Mouse (Mus musculus): ENCODE results near the gene Ppp1r9b. TPM values are rescaled to one million over a fixed set of nuclear protein-coding genes. Genes with fewer than 3 reads are reported as not detected.

The Ppp1r9b gene
- polyA plus RNA-seq, 1 experiment from 2014 or later = 19.4 TPM

- Histone ChIP-seq H3K4me2 (ENCODE audit: low read length) (no peak overlapping the region), H3K27ac (ENCODE audit: low read length) (no peak overlapping the region)
- ATAC-seq = no peak
Observed at GRCm38 (mm10) chr11:94972887-94973286, 17.9 kb upstream of the Ppp1r9b start.

GRCm38 (mm10) chr11:94973313-94973712, 17.5 kb upstream of the Ppp1r9b start:
- Histone ChIP-seq H3K27ac (ENCODE audit: low read length) (no peak overlapping the region), H3K4me1 (ENCODE audit: control insufficient read depth, insufficient read depth, low read length) (peaks cover 6% of the 10 kb centered on the region), H3K36me3 (ENCODE audit: control insufficient read depth, insufficient read depth, low read length) (no peaks in the 10 kb centered on the region), H3K4me2 (ENCODE audit: low read length) (no peak overlapping the region), H3K9me3 (replicated peaks; ENCODE audit: control insufficient read depth, low read length, poor library complexity, severe bottlenecking) (no peaks in the 10 kb centered on the region), H3K27me3 (ENCODE audit: control insufficient read depth, insufficient read depth, low read depth, low read length) (no peaks in the 10 kb centered on the region), H3K9ac (ENCODE audit: low read depth, low read length) (no peak overlapping the region), H3K4me3 (ENCODE audit: low read depth, low read length) (no peak overlapping the region)
- 44% methylated on average over 4 of the region's 4 CpGs for WGBS
- ATAC-seq = no peak

More at GRCm38 (mm10) chr11:94972887-94973286, 17.9 kb upstream of the Ppp1r9b start:
- no peaks in the 10 kb centered on the region for H3K27me3 ChIP-seq (ENCODE audit: control insufficient read depth, insufficient read depth, low read depth, low read length)
- H3K4me1 ChIP-seq (ENCODE audit: control insufficient read depth, insufficient read depth, low read length) = peaks cover 2% of the 10 kb centered on the region; the same call in 1 of the 2 replicates
- no peak overlapping the region for H3K9ac ChIP-seq (ENCODE audit: low read depth, low read length)
- 62% methylated on average over 5 of the region's 5 CpGs for WGBS
- H3K4me3 ChIP-seq (ENCODE audit: low read depth, low read length) = no peak overlapping the region
- H3K9me3 ChIP-seq (replicated peaks; ENCODE audit: control insufficient read depth, low read length, poor library complexity, severe bottlenecking) = no peaks in the 10 kb centered on the region
- H3K36me3 ChIP-seq (ENCODE audit: control insufficient read depth, insufficient read depth, low read length) = no peaks in the 10 kb centered on the region

DNA sequence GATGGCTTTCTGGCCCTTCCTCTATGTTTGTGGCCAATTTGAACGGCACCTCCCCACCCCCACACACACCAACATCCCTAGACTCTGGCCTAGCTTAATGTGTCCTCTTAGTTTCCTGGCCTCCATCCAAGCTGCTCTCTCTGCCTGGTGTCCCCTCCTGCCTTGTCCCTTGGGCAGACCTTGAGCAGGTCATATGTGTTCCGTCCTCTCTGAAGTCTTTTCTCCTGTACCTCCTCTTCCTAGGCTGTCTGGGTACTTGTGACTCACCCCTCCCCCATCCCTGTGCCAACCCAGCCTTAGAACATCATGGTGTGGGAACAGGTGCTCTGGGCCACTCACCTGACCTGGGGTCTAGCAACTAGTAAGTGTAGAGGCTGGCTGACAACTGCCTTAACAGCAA, 15.9 kb upstream of the Ppp1r9b start:
- 82% methylated on average over 2 of the region's 2 CpGs for WGBS
- ATAC-seq = no peak
- Histone ChIP-seq H3K9ac (ENCODE audit: low read depth, low read length) (no peak overlapping the region), H3K27me3 (ENCODE audit: control insufficient read depth, insufficient read depth, low read depth, low read length) (no peaks in the 10 kb centered on the region), H3K4me2 (ENCODE audit: low read length) (no peak overlapping the region), H3K4me3 (ENCODE audit: low read depth, low read length) (no peak overlapping the region), H3K27ac (ENCODE audit: low read length) (no peak overlapping the region), H3K4me1 (ENCODE audit: control insufficient read depth, insufficient read depth, low read length) (peaks cover 15% of the 10 kb centered on the region), H3K36me3 (ENCODE audit: control insufficient read depth, insufficient read depth, low read length) (no peaks in the 10 kb centered on the region), H3K9me3 (replicated peaks; ENCODE audit: control insufficient read depth, low read length, poor library complexity, severe bottlenecking) (no peaks in the 10 kb centered on the region)

- Histone ChIP-seq H3K27ac (ENCODE audit: low read length) (no peak within 1 kb of the TSS), H3K27me3 (ENCODE audit: control insufficient read depth, insufficient read depth, low read depth, low read length) (no peaks in the 10 kb centered on the region), H3K9me3 (replicated peaks; ENCODE audit: control insufficient read depth, low read length, poor library complexity, severe bottlenecking) (no peaks in the 10 kb centered on the region), H3K4me3 (ENCODE audit: low read depth, low read length) (no peak within 1 kb of the TSS), H3K9ac (ENCODE audit: low read depth, low read length) (no peak within 1 kb of the TSS), H3K36me3 (ENCODE audit: control insufficient read depth, insufficient read depth, low read length) (no peaks in the 10 kb centered on the region), H3K4me1 (ENCODE audit: control insufficient read depth, insufficient read depth, low read length) (peaks cover 15% of the 10 kb centered on the region), H3K4me2 (ENCODE audit: low read length) (no peak within 1 kb of the TSS)
- WGBS = 81% methylated on average over 5 of the region's 5 CpGs
- no peak for ATAC-seq
Observed at GRCm38 (mm10) chr11:94976199-94976598, 14.6 kb upstream of the Ppp1r9b start, which contains the start of gene Sgca. Gene Sgca, minus strand, starts transcription at chr11:94976327.

DNA sequence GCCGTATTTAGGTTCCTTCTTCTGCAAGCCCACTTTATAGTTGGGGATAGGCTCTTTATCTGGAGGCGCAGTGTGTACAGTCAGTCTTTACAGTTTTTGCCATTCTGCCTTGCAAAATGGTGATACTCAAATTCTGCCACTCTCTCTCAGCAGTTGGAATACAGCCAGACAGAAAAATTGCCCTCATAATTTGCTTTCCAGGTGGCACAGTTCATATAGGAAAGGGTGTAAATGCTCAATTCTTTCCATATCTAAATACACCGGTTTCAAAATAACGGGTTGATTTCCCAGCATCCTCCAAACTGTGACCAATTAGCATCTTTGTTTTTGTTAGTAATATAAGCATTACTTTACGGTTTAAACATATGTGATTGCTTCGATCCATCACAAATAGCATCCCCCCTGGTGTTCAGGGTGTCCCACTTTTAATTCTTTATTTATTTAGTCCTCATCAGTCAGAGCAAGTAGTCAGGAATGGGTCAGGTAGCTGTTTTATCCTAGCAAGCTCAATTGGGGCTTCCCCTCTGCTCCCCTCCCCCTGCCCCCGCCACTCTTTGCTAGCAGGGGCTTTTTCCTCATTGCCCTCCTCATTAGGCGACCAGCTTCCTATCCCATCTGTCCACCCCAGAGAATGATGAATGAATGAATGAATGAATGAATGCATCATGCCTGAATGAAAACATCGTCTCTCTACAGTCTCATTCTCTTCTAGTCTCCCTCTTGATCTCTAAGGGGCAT, 12.5 kb upstream of the Ppp1r9b start:
- Histone ChIP-seq H3K9me3 (replicated peaks; ENCODE audit: control insufficient read depth, low read length, poor library complexity, severe bottlenecking) (no peaks in the 10 kb centered on the region), H3K4me1 (ENCODE audit: control insufficient read depth, insufficient read depth, low read length) (peaks cover 15% of the 10 kb centered on the region), H3K27me3 (ENCODE audit: control insufficient read depth, insufficient read depth, low read depth, low read length) (no peaks in the 10 kb centered on the region), H3K4me3 (ENCODE audit: low read depth, low read length) (peak overlapping the region; percentile 22; the same call in 1 of the 2 replicates), H3K4me2 (ENCODE audit: low read length) (peak overlapping the region; percentile 64), H3K27ac (ENCODE audit: low read length) (peak overlapping the region; percentile 95), H3K36me3 (ENCODE audit: control insufficient read depth, insufficient read depth, low read length) (no peaks in the 10 kb centered on the region), H3K9ac (ENCODE audit: low read depth, low read length) (peak overlapping the region; percentile 74)
- peak; percentile 64; the same call in 1 of the 2 replicates for ATAC-seq
- 27% methylated on average over 9 of the region's 9 CpGs for WGBS

DNA sequence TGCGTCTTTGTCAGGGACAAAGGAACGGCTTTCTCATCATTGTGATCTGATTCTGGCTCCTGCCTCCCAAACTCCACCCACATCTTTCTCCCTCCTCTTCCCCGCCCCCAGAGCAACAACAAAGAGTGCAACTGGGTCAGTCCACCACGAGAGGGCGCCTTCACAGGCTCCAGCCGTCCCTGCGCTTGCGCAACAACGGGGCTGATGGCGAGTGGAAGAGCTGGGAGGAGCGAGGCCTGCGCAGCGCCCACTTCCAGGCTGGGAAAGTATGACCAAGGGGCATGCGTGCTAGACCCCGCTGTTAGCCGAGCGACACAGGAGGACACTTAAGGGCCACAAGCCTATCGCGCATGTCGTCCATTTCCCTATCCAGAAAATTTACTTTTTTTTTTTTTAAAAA, 11.9 kb upstream of the Ppp1r9b start:
- Histone ChIP-seq H3K4me2 (ENCODE audit: low read length) (peak overlapping the region; percentile 64), H3K4me3 (ENCODE audit: low read depth, low read length) (peak overlapping the region; percentile 26), H3K4me1 (ENCODE audit: control insufficient read depth, insufficient read depth, low read length) (peaks cover 15% of the 10 kb centered on the region), H3K36me3 (ENCODE audit: control insufficient read depth, insufficient read depth, low read length) (no peaks in the 10 kb centered on the region), H3K9me3 (replicated peaks; ENCODE audit: control insufficient read depth, low read length, poor library complexity, severe bottlenecking) (no peaks in the 10 kb centered on the region), H3K27ac (ENCODE audit: low read length) (peak overlapping the region; percentile 95), H3K27me3 (ENCODE audit: control insufficient read depth, insufficient read depth, low read depth, low read length) (no peaks in the 10 kb centered on the region), H3K9ac (ENCODE audit: low read depth, low read length) (peak overlapping the region; percentile 74)
- ATAC-seq = peak; percentile 98
- WGBS = under 1% methylated on average over 20 of the region's 20 CpGs

GRCm38 (mm10) chr11:94979462-94980179, 11.2 kb upstream of the Ppp1r9b start:
- H3K4me2 ChIP-seq (ENCODE audit: low read length) = peak overlapping the region; percentile 64
- no peaks in the 10 kb centered on the region for H3K27me3 ChIP-seq (ENCODE audit: control insufficient read depth, insufficient read depth, low read depth, low read length)
- 0 out of 2 replicates have a peak, but pooled peaks have one; percentile 30 for ATAC-seq
- H3K9me3 ChIP-seq (replicated peaks; ENCODE audit: control insufficient read depth, low read length, poor library complexity, severe bottlenecking) = no peaks in the 10 kb centered on the region
- H3K9ac ChIP-seq (ENCODE audit: low read depth, low read length) = peak overlapping the region; percentile 47; the same call in 1 of the 2 replicates
- H3K27ac ChIP-seq (ENCODE audit: low read length) = peak overlapping the region; percentile 95
- H3K4me3 ChIP-seq (ENCODE audit: low read depth, low read length) = peak overlapping the region; percentile 26
- H3K4me1 ChIP-seq (ENCODE audit: control insufficient read depth, insufficient read depth, low read length) = peaks cover 15% of the 10 kb centered on the region
- H3K36me3 ChIP-seq (ENCODE audit: control insufficient read depth, insufficient read depth, low read length) = no peaks in the 10 kb centered on the region
- 73% methylated on average over 11 of the region's 11 CpGs for WGBS

DNA sequence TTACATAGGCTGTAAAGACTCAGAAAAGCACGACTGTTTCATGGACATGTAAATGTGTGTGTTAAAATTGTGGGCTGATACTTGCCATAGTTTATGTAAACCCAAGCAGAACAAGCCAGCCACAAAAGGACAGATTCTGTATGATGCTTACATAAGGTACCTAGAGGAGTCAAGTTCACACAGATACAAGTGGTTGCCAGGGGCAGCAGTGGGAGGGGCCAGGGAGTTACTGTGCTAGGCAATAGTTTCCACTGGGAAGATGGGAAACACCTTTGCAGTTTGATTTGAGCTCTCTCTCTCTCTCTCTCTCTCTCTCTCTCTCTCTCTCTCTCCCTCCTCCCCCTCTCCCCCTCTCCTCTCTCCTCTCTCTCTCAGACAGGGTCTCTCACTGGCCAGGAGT, 5.7 kb upstream of the Ppp1r9b start:
- WGBS = 56% methylated on average over 1 of the region's 1 CpGs
- Histone ChIP-seq H3K9me3 (replicated peaks; ENCODE audit: control insufficient read depth, low read length, poor library complexity, severe bottlenecking) (no peaks in the 10 kb centered on the region), H3K9ac (ENCODE audit: low read depth, low read length) (no peak overlapping the region), H3K4me1 (ENCODE audit: control insufficient read depth, insufficient read depth, low read length) (peaks cover 14% of the 10 kb centered on the region), H3K27me3 (ENCODE audit: control insufficient read depth, insufficient read depth, low read depth, low read length) (no peaks in the 10 kb centered on the region), H3K4me3 (ENCODE audit: low read depth, low read length) (no peak overlapping the region), H3K36me3 (ENCODE audit: control insufficient read depth, insufficient read depth, low read length) (no peaks in the 10 kb centered on the region), H3K4me2 (ENCODE audit: low read length) (no peak overlapping the region), H3K27ac (ENCODE audit: low read length) (no peak overlapping the region)
- ATAC-seq = no peak

- Histone ChIP-seq H3K9ac (ENCODE audit: low read depth, low read length) (no peak overlapping the region), H3K27me3 (ENCODE audit: control insufficient read depth, insufficient read depth, low read depth, low read length) (no peaks in the 10 kb centered on the region), H3K4me3 (ENCODE audit: low read depth, low read length) (no peak overlapping the region), H3K36me3 (ENCODE audit: control insufficient read depth, insufficient read depth, low read length) (no peaks in the 10 kb centered on the region), H3K4me2 (ENCODE audit: low read length) (no peak overlapping the region), H3K27ac (ENCODE audit: low read length) (no peak overlapping the region), H3K4me1 (ENCODE audit: control insufficient read depth, insufficient read depth, low read length) (peaks cover 20% of the 10 kb centered on the region), H3K9me3 (replicated peaks; ENCODE audit: control insufficient read depth, low read length, poor library complexity, severe bottlenecking) (no peaks in the 10 kb centered on the region)
- ATAC-seq = no peak
- WGBS = 83% methylated on average over 5 of the region's 5 CpGs
Observed at GRCm38 (mm10) chr11:94985822-94986221, 5.0 kb upstream of the Ppp1r9b start.
